Mouse (Mus musculus): ENCODE results near the gene Gipc2.

The Gipc2 gene

GRCm38 (mm10) chr3:152076088-152076487 lies 89.9 kb downstream of the Gipc2 start:
- no peak for DNase-seq (ENCODE audit: low spot score)

- no peak for DNase-seq (ENCODE audit: low spot score)
Observed at GRCm38 (mm10) chr3:152069001-152069400, 97.0 kb downstream of the Gipc2 start.

GRCm38 (mm10) chr3:152068311-152068710 lies 97.7 kb downstream of the Gipc2 start:
- DNase-seq (ENCODE audit: low spot score), result no peak

- DNase-seq (ENCODE audit: low spot score), result no peak
Observed at GRCm38 (mm10) chr3:152066696-152067095, 99.3 kb downstream of the Gipc2 start.

- DNase-seq (ENCODE audit: low spot score), result no peak
Observed at GRCm38 (mm10) chr3:152065806-152066205, 100.2 kb downstream of the Gipc2 start.

- DNase-seq (ENCODE audit: low spot score), result no peak
Observed at GRCm38 (mm10) chr3:152064166-152064565, 101.9 kb downstream of the Gipc2 start.

GRCm38 (mm10) chr3:152062806-152063205 lies 103.2 kb downstream of the Gipc2 start:
- no peak for DNase-seq (ENCODE audit: low spot score)

GRCm38 (mm10) chr3:152061145-152061544 lies 104.9 kb downstream of the Gipc2 start:
- DNase-seq (ENCODE audit: low spot score), result no peak

GRCm38 (mm10) chr3:152058235-152058634 lies 107.8 kb downstream of the Gipc2 start:
- DNase-seq (ENCODE audit: low spot score), result no peak

GRCm38 (mm10) chr3:152054260-152054659 lies 111.8 kb downstream of the Gipc2 start:
- DNase-seq (ENCODE audit: low spot score), result no peak

- DNase-seq (ENCODE audit: low spot score), result no peak
Observed at GRCm38 (mm10) chr3:152051959-152052358, 114.1 kb downstream of the Gipc2 start.

- DNase-seq (ENCODE audit: low spot score), result no peak
Observed at GRCm38 (mm10) chr3:152047914-152048313, 118.1 kb downstream of the Gipc2 start.

GRCm38 (mm10) chr3:152046895-152047294 lies 119.1 kb downstream of the Gipc2 start:
- no peak for DNase-seq (ENCODE audit: low spot score)

Measured in c-Kit-positive CD71-positive TER-119-positive erythroid progenitor cells, embryonic 14.5 days (primary cell).